Mouse (Mus musculus) neural tube, embryonic 11.5 days (tissue): ENCODE measurements around the gene Trem2. TPM values are rescaled to one million over a fixed set of nuclear protein-coding genes. Genes with fewer than 3 reads are reported as not detected.
"Not testable (repeated sequence)": the region's sequence is repeated elsewhere in the genome, so short reads cannot be mapped to it uniquely, and the experiment has no call there.

ENCODE experiments used
- ATAC-seq: fragments of 200-750 bp; cut with Nextera tagmentation; 2 replicates; pipeline ENCODE4 v1.8.0; 2017; ENCODE audit warnings: moderate number of reproducible peaks, mild to moderate bottlenecking, moderate TSS enrichment, moderate library complexity; ENCODE audit not compliant: insufficient read depth, low FRiP score, low TSS enrichment
- DNase-seq: peaks from one replicate; pipeline ENCODE4 v3.0.0-alpha.2; 2015; ENCODE audit warnings: low spot score
- H3K27ac ChIP-seq: fragments of 300-500 bp; sonication (generic); 2 replicates; pipeline ENCODE4 v1.5.1; 2014; ENCODE audit warnings: low read depth, mild to moderate bottlenecking, low read length
- H3K27me3 ChIP-seq: fragments of 300-500 bp; sonication (generic); 2 replicates; pipeline ENCODE4 v1.6.1; 2014; ENCODE audit warnings: mild to moderate bottlenecking, low read length, mixed read lengths; ENCODE audit not compliant: control insufficient read depth, insufficient read depth
- H3K36me3 ChIP-seq: fragments of 300-500 bp; sonication (generic); 2 replicates; pipeline ENCODE4 v1.6.1; 2014; ENCODE audit warnings: mild to moderate bottlenecking, low read length, moderate library complexity, mixed read lengths; ENCODE audit not compliant: control insufficient read depth, insufficient read depth
- H3K4me1 ChIP-seq: fragments of 300-500 bp; sonication (generic); 2 replicates; pipeline ENCODE4 v1.6.1; 2014; ENCODE audit warnings: low read length, mixed read lengths; ENCODE audit not compliant: control insufficient read depth, insufficient read depth
- H3K4me2 ChIP-seq: fragments of 300-500 bp; sonication (generic); 2 replicates; pipeline ENCODE4 v1.6.1; 2014; ENCODE audit warnings: low read depth, mild to moderate bottlenecking, moderate library complexity
- H3K4me3 ChIP-seq: fragments of 300-500 bp; sonication (generic); 2 replicates; pipeline ENCODE4 v1.5.1; 2014; ENCODE audit warnings: low read depth, low read length
- H3K9ac ChIP-seq: fragments of 300-500 bp; sonication (generic); 2 replicates; pipeline ENCODE4 v1.6.1; 2014; ENCODE audit warnings: mild to moderate bottlenecking, low read length
- H3K9me3 ChIP-seq: fragments of 300-500 bp; sonication (generic); 2 replicates; pipeline ENCODE4 v1.6.1; 2016; ENCODE audit warnings: low read length; ENCODE audit not compliant: control insufficient read depth
- WGBS: fragments of 180-500 bp; shearing (Covaris S2); extraction: QIAGEN DNeasy Blood & Tissue Kit; methylation state at CpG from one replicate; pipeline ENCODE4 v1.1.7; 2014; 5-methylcytosine and 5-hydroxymethylcytosine counted together
- polyA plus RNA-seq: library from polyadenylated mRNA; unstranded; fragments of >200 nt; fragmentation: Nextera tagmentation; extraction: Ambion mirVana; gene quantifications from 2 replicates; pipeline ENCODE4 v1.2.1, GENCODE M21; 2014

Trem2 gene
- polyA plus RNA-seq, 1 experiment from 2014 or later, result 1.7 TPM

- Histone ChIP-seq H3K9me3 (no peaks in the 10 kb centered on the region), H3K27ac (no peak overlapping the region), H3K36me3 (no peaks in the 10 kb centered on the region), H3K4me2 (no peak overlapping the region), H3K4me1 (no peaks in the 10 kb centered on the region), H3K27me3 (no peaks in the 10 kb centered on the region), H3K9ac (no peak overlapping the region), H3K4me3 (no peak overlapping the region)
- 93% methylated on average over 1 of the region's 1 CpGs for WGBS
- no peak for ATAC-seq
- no peak for DNase-seq
These were observed 5.9 kb upstream of the Trem2 start for GRCm38 (mm10) chr17:48340267-48340666.

DNA sequence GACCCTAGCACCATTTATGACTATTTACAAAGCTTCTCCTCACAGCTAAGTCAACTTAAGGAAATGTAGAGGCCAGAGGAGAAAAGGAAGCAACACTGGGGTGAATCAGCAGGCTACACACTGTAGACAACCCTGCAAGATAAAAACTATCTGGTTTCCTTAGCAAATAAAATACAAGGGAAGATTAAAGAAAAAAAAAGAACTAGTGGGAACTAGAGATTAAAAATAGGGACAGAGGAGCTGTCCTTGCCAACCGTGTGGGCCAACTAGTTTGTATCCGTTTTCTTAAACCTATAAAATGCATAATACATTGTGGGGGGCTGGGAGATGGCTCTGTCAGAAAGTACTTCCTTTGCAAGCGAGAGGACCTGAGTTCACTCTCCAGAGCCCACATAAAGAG lies 4.3 kb upstream of the Trem2 start:
- no peaks in the 10 kb centered on the region for H3K36me3 ChIP-seq
- no peaks in the 10 kb centered on the region for H3K27me3 ChIP-seq
- H3K9ac ChIP-seq, result no peak overlapping the region
- no peaks in the 10 kb centered on the region for H3K4me1 ChIP-seq
- H3K4me3 ChIP-seq, result no peak overlapping the region
- H3K27ac ChIP-seq, result no peak overlapping the region
- no peak overlapping the region for H3K4me2 ChIP-seq
- H3K9me3 ChIP-seq, result no peaks in the 10 kb centered on the region
- ATAC-seq, result no peak
- WGBS, result 73% methylated on average over 3 of the region's 3 CpGs
- DNase-seq, result no peak

DNA sequence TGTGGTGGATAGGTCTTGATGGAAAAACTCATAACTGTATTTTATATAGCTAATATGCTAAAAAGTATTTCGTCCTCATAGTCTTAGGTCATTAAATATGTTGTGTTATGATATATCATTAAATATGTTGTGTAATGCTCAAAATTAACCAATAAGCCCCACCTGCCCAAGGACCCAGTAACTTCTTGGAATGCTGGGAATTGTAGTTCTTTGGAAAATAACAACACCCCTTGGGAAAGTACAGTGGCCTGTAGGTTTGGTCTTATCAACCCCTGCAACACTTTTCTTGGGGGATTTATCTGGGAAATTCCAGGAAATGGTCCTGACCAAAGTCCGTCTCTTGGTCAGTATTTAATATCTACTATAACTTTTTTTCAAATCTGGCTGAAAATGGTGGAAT lies 3.1 kb upstream of the Trem2 start:
- no peak overlapping the region for H3K4me3 ChIP-seq
- H3K27me3 ChIP-seq, result no peaks in the 10 kb centered on the region
- H3K4me1 ChIP-seq, result no peaks in the 10 kb centered on the region
- H3K9ac ChIP-seq, result no peak overlapping the region
- H3K27ac ChIP-seq, result no peak overlapping the region
- no peak overlapping the region for H3K4me2 ChIP-seq
- no peaks in the 10 kb centered on the region for H3K9me3 ChIP-seq
- DNase-seq (no peak), ATAC-seq (no peak)
- 95% methylated on average over 2 of the region's 2 CpGs for WGBS
- H3K36me3 ChIP-seq, result no peaks in the 10 kb centered on the region

GRCm38 (mm10) chr17:48345824-48346223 lies 377 bp upstream of the Trem2 start:
- Histone ChIP-seq H3K4me1 (no peaks in the 10 kb centered on the region), H3K4me2 (no peak overlapping the region), H3K9ac (no peak overlapping the region), H3K36me3 (no peaks in the 10 kb centered on the region), H3K4me3 (no peak overlapping the region), H3K9me3 (no peaks in the 10 kb centered on the region), H3K27me3 (no peaks in the 10 kb centered on the region), H3K27ac (no peak overlapping the region)
- DNase-seq (no peak), ATAC-seq (no peak)
- 73% methylated on average over 4 of the region's 4 CpGs for WGBS

GRCm38 (mm10) chr17:48346834-48347233 lies 633 bp downstream of the Trem2 start:
- ATAC-seq (no peak), DNase-seq (no peak)
- WGBS, result 57% methylated on average over 4 of the region's 4 CpGs
- Histone ChIP-seq H3K4me1 (no peaks in the 10 kb centered on the region), H3K9ac (no peak overlapping the region), H3K4me2 (no peak overlapping the region), H3K27ac (no peak overlapping the region), H3K36me3 (no peaks in the 10 kb centered on the region), H3K27me3 (no peaks in the 10 kb centered on the region), H3K4me3 (no peak overlapping the region), H3K9me3 (no peaks in the 10 kb centered on the region)

GRCm38 (mm10) chr17:48347287-48347686 lies 1.1 kb downstream of the Trem2 start:
- H3K9me3 ChIP-seq, result no peaks in the 10 kb centered on the region
- H3K4me1 ChIP-seq, result no peaks in the 10 kb centered on the region
- DNase-seq (no peak), ATAC-seq (no peak)
- H3K27me3 ChIP-seq, result no peaks in the 10 kb centered on the region
- H3K36me3 ChIP-seq, result no peaks in the 10 kb centered on the region
- 82% methylated on average over 2 of the region's 2 CpGs for WGBS
- no peak overlapping the region for H3K4me2 ChIP-seq
- H3K4me3 ChIP-seq, result no peak overlapping the region
- no peak overlapping the region for H3K9ac ChIP-seq
- no peak overlapping the region for H3K27ac ChIP-seq

GRCm38 (mm10) chr17:48350681-48351193 lies 4.5 kb downstream of the Trem2 start:
- ATAC-seq (no peak), DNase-seq (no peak)
- no peak overlapping the region for H3K27ac ChIP-seq
- no peaks in the 10 kb centered on the region for H3K9me3 ChIP-seq
- H3K27me3 ChIP-seq, result no peaks in the 10 kb centered on the region
- no peak overlapping the region for H3K4me2 ChIP-seq
- H3K36me3 ChIP-seq, result no peaks in the 10 kb centered on the region
- no peak overlapping the region for H3K9ac ChIP-seq
- H3K4me3 ChIP-seq, result no peak overlapping the region
- 67% methylated on average over 5 of the region's 5 CpGs for WGBS
- no peaks in the 10 kb centered on the region for H3K4me1 ChIP-seq

DNA sequence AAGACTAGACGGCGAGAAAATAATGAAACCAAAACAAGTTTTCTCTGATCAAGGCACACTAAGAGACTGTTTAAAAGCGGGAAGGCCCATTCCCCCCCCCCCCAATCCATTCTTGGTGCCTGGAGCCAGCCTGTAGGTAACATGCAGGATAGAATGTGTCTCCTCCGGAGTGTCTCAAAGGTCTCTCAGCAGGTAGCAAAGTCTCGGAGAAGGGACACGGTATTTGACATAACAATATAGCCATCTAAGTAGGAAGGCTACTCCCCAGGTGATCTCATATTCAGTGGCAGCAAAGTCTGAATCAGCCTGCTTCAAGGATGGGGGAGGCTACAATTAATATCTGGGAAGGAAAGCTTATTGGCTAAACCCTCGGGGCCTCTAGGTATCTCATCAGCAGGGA lies 6.8 kb downstream of the Trem2 start:
- not testable (repeated sequence) for H3K27me3 ChIP-seq, DNase-seq, H3K9me3 ChIP-seq, H3K27ac ChIP-seq, H3K4me3 ChIP-seq, H3K4me2 ChIP-seq, H3K36me3 ChIP-seq, ATAC-seq, H3K4me1 ChIP-seq, H3K9ac ChIP-seq
- WGBS, result 69% methylated on average over 7 of the region's 7 CpGs

DNA sequence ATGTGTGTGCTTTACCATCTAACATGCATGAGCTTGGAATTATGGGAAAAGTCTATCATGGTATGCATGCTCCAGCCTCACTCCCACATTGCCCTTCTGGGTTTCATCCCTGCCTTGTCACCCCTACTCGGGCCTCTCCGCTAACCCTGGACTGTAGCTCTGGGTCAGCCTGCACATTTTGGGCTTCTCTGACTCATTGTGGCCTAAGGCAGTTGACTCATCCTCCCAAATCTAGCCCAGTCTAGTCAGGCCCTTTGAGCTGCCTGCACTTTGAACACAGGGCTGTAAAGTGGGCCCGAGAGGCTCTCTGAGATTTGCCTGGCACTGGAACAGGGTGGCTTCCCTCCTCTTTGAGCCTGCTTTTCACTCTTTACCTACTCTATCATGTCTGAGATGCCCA lies 9.6 kb downstream of the Trem2 start:
- Histone ChIP-seq H3K9me3 (no peaks in the 10 kb centered on the region), H3K4me2 (no peak overlapping the region), H3K27ac (no peak overlapping the region), H3K9ac (no peak overlapping the region), H3K4me3 (no peak overlapping the region), H3K27me3 (no peaks in the 10 kb centered on the region), H3K36me3 (no peaks in the 10 kb centered on the region), H3K4me1 (no peaks in the 10 kb centered on the region)
- DNase-seq (no peak), ATAC-seq (no peak)
- 80% methylated on average over 3 of the region's 3 CpGs for WGBS
